Mouse (Mus musculus): ENCODE data around the gene Ciita.

Ciita gene

GRCm38 (mm10) chr16:10479857-10480256 is at the start of gene Ciita:
TSS of gene Ciita (plus strand) at chr16:10480059.
- DNase-seq (ENCODE audit: low read depth) = no peak

DNA sequence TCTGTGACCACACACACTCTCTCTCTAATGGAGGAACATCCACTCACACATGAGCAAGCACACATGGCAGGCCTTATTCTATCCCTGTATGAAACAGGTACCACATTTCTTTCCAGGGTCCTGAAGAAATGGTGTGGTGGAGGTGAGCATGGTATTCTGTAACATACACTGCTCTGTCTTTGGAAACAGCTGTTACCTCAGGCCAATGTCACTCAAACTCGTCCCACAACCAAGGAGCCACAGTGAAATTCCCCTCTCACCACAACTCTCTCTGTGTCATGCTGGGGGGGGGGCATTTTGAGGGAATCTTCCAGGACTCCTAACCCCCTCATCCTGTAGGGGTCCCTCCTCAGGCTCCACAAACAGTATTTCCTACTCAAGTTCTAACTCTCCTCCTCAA is 47.9 kb upstream of the Ciita start:
- DNase-seq (ENCODE audit: low read depth) = no peak

GRCm38 (mm10) chr16:10432387-10432786 is 47.5 kb upstream of the Ciita start:
- DNase-seq (ENCODE audit: low read depth) = no peak

DNA sequence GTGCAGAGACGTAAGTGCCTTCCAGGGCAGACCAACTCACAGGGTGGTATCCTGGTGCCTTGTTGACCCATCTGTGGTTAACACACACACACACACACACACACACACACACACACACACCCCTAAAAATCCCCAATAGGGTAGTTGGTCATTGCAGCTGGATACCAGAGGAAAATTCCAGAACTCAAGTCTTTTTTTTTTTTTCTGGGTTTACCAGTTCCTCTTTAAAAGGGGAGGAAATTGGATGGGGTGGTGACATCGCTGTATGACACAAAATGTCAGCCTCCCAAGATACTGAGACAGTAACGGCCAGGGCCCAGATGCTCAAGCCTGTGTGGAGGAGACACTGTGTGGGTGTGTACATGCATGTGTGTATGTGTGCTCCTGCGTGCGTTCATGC is 46.5 kb upstream of the Ciita start:
- DNase-seq (ENCODE audit: low read depth) = no peak

DNA sequence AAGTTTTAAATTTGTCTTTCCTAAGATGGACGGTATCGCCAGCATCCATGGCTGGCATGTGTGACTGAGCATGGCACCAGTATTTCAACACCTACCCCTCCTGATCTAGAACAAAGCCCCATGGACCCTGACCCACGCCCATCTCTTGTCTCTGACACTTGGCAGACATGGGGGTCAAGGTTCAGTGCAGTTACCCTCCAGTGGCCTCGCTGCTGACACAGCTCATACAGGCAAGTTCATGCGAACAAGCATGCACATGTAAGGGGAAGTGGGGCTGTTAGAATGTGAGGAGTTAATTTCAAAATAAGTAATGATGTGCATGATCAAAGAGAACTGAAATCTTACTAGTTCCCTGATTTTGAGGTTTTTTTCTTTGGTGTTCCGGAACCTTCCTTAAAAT is 43.7 kb upstream of the Ciita start:
- DNase-seq (ENCODE audit: low read depth) = no peak

- DNase-seq (ENCODE audit: low read depth) = no peak
Measured at GRCm38 (mm10) chr16:10438055-10438454, 41.8 kb upstream of the Ciita start.

GRCm38 (mm10) chr16:10441328-10441727 is 38.5 kb upstream of the Ciita start:
- DNase-seq (ENCODE audit: low read depth) = no peak

GRCm38 (mm10) chr16:10441761-10442160 is 38.1 kb upstream of the Ciita start:
- no peak for DNase-seq (ENCODE audit: low read depth)

GRCm38 (mm10) chr16:10443723-10444122 is 36.1 kb upstream of the Ciita start:
- no peak for DNase-seq (ENCODE audit: low read depth)

GRCm38 (mm10) chr16:10446573-10447263 is 33.1 kb upstream of the Ciita start:
- DNase-seq (ENCODE audit: low read depth) = no peak

DNA sequence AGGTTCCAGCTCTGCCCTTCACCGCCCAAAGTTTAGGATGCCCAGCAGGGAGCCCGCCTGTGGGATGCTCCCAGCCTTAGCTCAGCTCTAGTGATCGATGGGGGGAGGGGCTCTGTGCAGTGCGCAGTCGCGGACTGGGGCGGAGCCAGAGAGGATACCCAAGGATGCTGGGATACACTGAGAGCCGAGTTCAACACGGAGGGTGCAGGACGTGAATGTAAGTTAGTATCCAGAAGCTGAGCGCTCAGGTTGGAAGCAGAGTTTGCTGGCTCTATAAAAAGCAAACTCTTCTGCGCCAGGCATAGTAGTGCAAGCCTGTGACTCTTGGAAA is 32.6 kb upstream of the Ciita start, which contains the start of gene Tvp23a:
Gene Tvp23a (minus strand): TSS at position 99 of the 331 bp plus-strand sequence.
- no peak for DNase-seq (ENCODE audit: low read depth)

- no peak for DNase-seq (ENCODE audit: low read depth)
Measured at GRCm38 (mm10) chr16:10447781-10448180, 32.1 kb upstream of the Ciita start.

DNA sequence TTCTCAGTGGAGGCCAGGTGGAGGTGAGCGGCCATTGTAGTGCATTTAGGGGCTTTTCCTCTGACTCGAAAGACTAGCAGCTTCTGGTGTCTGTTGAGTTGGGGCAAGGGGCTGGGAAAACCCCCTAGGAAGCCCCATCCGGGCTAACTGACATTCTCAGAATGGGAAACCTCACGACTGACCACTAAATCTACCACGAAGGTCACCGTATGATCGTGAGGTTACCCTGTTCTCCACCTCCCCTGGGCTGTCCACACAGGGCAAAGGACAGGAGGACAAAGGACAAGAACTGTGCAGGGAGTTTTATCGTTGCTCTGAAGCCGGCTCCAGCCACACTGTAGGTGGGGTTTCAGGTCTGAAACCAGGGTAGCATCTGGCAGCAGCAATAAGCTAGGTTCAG is 30.9 kb upstream of the Ciita start:
- peak; percentile 30 for DNase-seq (ENCODE audit: low read depth)

GRCm38 (mm10) chr16:10451906-10452305 is 28.0 kb upstream of the Ciita start:
- DNase-seq (ENCODE audit: low read depth) = no peak

DNA sequence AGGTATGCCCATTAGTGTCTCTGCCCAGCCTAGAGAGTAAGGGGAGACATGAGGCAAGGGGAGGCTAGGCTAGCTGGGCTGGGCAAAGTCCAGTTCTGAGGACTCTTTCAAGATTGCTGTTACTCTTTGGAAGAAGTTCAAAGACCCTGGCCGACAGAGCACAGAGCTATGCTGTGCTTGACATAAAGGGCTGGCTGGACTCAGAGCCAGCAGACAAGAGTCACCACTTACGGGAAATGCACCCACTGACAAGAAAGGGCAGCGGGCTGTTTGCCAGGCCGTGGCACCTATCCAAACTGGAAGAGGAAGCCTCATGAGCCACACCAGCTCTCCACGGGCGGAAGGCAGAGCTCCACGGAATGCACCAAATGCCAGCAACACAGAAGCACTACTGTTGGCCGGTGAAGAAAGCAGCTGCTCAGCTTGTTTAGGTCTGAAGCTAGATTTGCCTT is 27.4 kb upstream of the Ciita start:
- no peak for DNase-seq (ENCODE audit: low read depth)

GRCm38 (mm10) chr16:10453872-10454582 is 25.8 kb upstream of the Ciita start:
- DNase-seq (ENCODE audit: low read depth) = no peak

DNA sequence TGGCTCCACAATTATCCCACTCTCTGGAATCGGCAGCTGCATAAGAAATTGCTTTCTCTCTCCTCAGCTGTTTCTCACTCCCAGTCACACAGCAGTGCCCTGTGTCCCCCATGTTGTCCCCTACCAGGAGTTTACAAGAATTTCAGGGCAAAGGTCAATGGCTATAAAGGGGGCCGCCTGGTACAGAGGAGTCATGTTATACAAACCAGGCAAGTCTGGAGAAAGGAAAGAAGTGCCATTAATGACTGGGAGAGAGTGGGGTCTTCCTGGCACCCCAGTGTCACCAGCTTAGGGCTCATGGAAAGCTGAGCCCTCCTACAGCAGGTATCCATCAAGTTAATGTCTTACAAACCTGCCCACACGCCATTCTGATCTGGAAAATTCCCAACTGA is 25.3 kb upstream of the Ciita start:
- DNase-seq (ENCODE audit: low read depth) = no peak

- DNase-seq (ENCODE audit: low read depth) = no peak
Measured at GRCm38 (mm10) chr16:10460188-10460587, 19.7 kb upstream of the Ciita start.

DNA sequence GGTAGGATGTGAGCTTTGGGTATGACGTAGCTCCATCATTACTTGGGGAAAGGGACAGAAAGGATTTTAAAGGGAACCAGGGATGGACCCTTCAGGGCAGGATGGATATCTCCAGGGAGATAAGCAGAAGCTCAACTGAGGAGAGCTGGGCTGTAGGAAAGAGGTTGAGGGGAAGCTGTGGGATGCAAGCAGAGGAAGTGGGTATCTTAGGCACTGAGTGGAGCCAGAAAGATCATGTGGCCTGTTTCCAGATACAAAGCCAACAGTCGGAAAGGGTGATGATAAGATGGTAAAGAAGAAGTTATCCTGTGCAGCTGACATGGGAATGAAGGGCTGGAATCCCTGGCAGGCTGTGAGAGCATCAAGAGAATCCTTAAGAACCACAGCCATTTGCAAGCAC is 18.7 kb upstream of the Ciita start:
- no peak for DNase-seq (ENCODE audit: low read depth)

DNA sequence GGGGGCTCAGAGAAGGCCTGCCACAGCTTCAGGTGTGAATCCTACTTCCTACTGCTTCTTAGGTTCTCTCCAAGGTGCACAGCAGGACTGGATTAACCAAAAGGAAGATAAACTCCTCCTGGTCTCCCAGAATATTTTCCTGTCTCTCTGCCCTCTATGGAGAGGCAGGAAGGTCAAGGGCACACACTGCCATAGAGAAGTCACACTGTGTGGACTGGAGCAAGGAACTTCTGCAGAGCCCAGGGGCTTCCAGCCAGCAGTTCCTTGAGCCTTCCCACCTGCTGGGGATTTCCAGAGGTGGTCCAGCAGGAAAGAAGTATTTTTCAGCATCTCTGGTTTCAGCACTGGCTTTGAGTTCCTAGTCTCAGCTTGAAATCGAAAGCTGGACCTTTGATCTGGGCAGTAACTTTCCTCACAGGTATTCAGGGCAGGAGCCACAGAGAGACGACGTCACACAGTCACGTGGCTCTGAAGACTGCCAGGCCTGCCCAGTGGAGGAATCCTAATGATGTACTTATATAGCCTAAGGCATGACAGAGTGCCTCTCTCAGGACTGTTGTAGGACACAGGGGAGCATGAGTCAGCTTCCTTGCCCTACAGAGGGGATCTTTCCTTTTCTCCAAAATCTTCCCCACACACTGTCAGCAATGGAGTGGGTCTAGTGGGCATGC is 14.7 kb upstream of the Ciita start:
- no peak for DNase-seq (ENCODE audit: low read depth)

DNA sequence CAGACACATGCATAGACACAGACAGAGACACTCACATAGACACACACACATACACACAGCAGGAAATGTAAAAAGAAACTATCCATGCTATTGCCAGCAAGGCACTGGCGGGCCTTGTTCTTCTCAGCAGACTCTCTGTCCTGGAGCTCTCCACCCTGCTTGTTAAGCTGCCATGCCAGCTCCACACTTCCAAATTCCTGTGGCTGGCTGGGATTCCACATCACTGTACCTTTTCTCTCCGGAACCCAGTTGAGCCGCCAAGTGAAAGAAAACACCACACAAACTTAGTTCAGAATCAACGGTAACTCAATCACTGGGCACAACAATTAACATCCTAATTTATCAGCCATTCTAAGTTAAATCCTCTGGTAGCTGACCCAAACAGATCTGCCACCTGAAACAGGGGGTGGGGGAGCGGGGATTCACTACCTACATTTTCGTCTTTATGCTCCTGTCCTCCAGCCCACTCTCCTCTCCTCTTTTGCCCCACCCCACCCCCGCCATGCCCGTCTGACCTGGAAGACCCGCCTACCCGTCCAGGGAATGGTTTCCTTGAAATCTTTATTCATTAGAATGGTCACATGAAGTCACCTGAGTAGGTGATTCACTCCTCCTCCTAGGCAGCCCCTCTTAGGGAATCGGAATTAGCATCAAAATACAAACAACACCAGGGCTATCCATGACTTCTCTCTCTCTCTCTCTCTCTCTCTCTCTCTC is 12.3 kb upstream of the Ciita start:
- DNase-seq (ENCODE audit: low read depth) = no peak

- DNase-seq (ENCODE audit: low read depth) = no peak
Measured at GRCm38 (mm10) chr16:10468201-10468600, 11.7 kb upstream of the Ciita start.

DNA sequence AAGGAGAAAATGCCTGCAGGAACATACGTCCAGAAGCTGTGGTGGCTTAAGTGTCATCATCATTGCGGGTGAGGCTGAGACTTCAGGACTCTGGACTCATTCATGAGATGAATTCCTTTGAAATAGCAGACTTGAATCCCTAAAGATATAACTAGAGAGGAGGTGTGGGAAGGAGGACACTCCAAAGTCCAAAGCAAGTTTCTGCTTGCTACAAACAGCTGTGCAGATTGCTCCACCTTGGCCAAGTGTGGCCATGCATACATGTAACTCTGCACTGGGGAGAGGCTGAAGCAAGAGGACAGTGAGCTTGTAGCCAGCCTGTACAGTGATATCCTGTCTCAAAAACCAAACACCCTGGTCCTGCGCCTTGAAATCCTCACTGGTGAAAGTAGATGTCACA is 7.9 kb upstream of the Ciita start:
- no peak for DNase-seq (ENCODE audit: low read depth)
